Mouse (Mus musculus): Measurements from ENCODE around the gene Gm27021. TPM values are rescaled to one million over a fixed set of nuclear protein-coding genes. Genes with fewer than 3 reads are reported as not detected.

Gene Gm27021
- 1.9 and 2.0 TPM in 2 replicates for polyA plus RNA-seq (2015; fragmentation: Nextera tagmentation; extraction: Ambion mirVana)

DNA sequence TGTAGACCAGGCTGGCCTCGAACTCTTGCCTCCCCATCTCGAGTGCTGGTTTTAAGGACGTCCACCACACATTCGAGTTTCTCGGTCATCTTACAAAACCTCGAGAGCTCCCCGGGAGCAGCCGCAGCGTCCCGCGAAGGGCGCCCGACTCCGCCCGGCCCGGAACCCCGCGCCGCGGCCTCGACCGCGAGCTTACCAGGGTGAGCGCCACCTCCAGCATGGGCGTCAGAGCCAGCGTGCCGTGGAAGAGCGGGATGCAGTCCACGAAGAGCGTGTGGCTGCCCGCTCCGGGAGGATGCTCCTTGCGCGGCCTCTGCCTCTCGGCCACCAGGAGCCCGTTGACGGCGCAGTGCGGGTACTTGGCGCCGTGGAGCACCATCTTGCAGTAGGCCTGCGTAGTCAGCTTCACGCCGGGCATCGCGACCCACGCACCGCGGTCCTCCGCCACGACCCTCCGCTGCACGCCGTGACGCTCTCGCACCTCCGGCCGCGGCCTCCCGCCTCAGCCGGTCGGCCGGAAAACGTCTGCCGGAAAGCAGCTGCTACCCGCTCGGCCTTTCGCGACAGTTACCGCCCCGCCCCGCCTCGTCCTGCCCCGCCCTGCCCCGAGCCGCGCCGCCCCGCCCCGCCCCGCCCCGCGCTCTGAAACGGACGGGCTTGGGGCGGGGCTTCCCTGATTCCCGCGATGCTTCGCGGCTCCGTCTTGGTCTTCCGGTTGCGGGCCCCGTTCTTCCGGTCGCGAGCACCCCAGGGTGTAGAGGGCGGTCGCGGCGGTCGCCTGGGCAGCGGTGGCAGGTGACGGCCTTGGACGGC lies at the start of gene Gm27021, which contains the start of gene Cox4i1:
Gene Gm27021, minus strand, starts transcription at position 519 of the 813 bp plus-strand sequence.
Gene Cox4i1, plus strand, starts transcription at position 662 of the 813 bp plus-strand sequence.
- peak within 1 kb of the TSS; percentile 96 for H3K4me3 ChIP-seq (replicated peaks; ENCODE audit: low read length)
- no peaks in the 10 kb centered on the region for H3K27me3 ChIP-seq (ENCODE audit: control insufficient read depth, insufficient read depth, low read length)
- no peaks in the 10 kb centered on the region for H3K9me3 ChIP-seq (replicated peaks; ENCODE audit: control insufficient read depth, low read length)
- H3K27ac ChIP-seq (ENCODE audit: low read length): peak within 1 kb of the TSS; percentile 90
- 0 out of 2 replicates have a peak, but pooled peaks cover 4% of the 10 kb centered on the region for H3K36me3 ChIP-seq (ENCODE audit: control insufficient read depth, insufficient read depth, low read length)
- peaks cover 26% of the 10 kb centered on the region for H3K4me1 ChIP-seq (ENCODE audit: control insufficient read depth, insufficient read depth, low read length)
- WGBS: under 1% methylated on average over 105 of the region's 105 CpGs
- peak; percentile 96 for ATAC-seq (ENCODE audit: insufficient read depth, low FRiP score)
- peak within 1 kb of the TSS; percentile 97 for H3K9ac ChIP-seq (ENCODE audit: low read length)
- peak within 1 kb of the TSS; percentile 92 for H3K4me2 ChIP-seq (ENCODE audit: low read depth, low read length)

DNA sequence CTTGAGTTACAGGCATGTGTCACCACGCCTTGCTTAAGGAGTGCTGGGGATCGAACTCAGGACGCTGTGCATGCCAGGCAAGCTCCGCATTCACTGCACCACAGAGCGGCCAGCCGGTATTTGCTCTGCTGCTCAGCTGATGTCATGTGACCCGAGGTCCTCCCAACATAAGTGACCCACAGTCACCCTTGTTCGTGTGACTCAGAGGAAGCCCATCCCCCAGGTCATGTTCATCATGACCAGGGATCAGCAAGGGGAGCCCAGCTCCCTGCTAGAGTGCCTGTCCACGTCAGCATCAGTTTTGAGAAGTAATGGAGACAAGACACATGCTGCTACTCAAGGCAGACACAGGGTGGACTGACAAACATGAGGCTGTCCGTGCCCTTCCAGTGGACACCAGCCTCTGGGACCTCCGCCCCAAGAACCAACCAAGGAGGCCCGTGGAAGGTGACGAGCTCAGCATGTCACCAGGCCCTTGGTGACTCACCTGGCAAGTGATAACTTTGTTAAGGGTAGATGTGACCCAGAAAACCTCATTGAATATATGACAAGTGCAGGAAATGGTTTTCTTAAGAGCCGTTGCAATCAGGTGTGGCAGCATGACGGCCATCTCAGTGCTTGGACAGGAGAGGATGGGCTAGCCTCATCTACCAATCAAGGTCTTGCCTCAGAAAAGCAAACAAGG lies 48.3 kb upstream of the Gm27021 start:
- WGBS: 73% methylated on average over 15 of the region's 15 CpGs
- Histone ChIP-seq H3K4me3 (replicated peaks; ENCODE audit: low read length) (no peak overlapping the region), H3K4me2 (ENCODE audit: low read depth, low read length) (no peak overlapping the region)

GRCm38 (mm10) chr8:120715200-120715599 lies 47.3 kb upstream of the Gm27021 start:
- H3K4me1 ChIP-seq (ENCODE audit: control insufficient read depth, insufficient read depth, low read length): no peaks in the 10 kb centered on the region
- no peaks in the 10 kb centered on the region for H3K27me3 ChIP-seq (ENCODE audit: control insufficient read depth, insufficient read depth, low read length)
- H3K4me3 ChIP-seq (replicated peaks; ENCODE audit: low read length): no peak overlapping the region
- no peak overlapping the region for H3K4me2 ChIP-seq (ENCODE audit: low read depth, low read length)
- no peaks in the 10 kb centered on the region for H3K9me3 ChIP-seq (replicated peaks; ENCODE audit: control insufficient read depth, low read length)
- ATAC-seq (ENCODE audit: insufficient read depth, low FRiP score): 0 out of 2 replicates have a peak, but pooled peaks have one; percentile 25
- WGBS: 68% methylated on average over 6 of the region's 6 CpGs
- no peak overlapping the region for H3K9ac ChIP-seq (ENCODE audit: low read length)
- H3K27ac ChIP-seq (ENCODE audit: low read length): 0 out of 2 replicates have a peak overlapping the region, but pooled peaks have one; percentile 6
- no peaks in the 10 kb centered on the region for H3K36me3 ChIP-seq (ENCODE audit: control insufficient read depth, insufficient read depth, low read length)

More for the DNA sequence above, 48.3 kb upstream of the Gm27021 start:
- no peak overlapping the region for H3K9ac ChIP-seq (ENCODE audit: low read length)
- H3K27ac ChIP-seq (ENCODE audit: low read length): no peak overlapping the region
- H3K9me3 ChIP-seq (replicated peaks; ENCODE audit: control insufficient read depth, low read length): no peaks in the 10 kb centered on the region
- no peak for ATAC-seq (ENCODE audit: insufficient read depth, low FRiP score)
- H3K4me1 ChIP-seq (ENCODE audit: control insufficient read depth, insufficient read depth, low read length): no peaks in the 10 kb centered on the region
- no peaks in the 10 kb centered on the region for H3K27me3 ChIP-seq (ENCODE audit: control insufficient read depth, insufficient read depth, low read length)
- H3K36me3 ChIP-seq (ENCODE audit: control insufficient read depth, insufficient read depth, low read length): no peaks in the 10 kb centered on the region

DNA sequence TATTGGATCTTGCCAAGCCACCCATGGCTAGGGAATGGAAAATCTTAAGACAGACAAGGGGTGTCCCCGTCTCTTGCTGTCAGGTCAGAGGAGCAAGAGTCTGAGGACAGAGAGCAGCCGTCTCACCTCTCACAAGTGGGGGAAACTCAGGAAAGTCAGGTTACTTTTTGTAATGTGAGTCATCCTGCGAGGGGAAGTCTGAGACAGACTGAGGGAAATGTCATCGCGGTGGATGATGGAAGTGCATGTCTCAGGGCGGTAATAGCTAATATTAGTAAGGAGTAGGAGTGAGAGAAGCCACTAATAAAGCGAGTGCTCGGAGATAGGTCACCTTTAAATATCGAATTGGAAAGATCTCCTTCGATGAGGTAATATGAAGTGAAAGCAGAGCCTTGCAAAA lies 41.3 kb upstream of the Gm27021 start:
- no peak overlapping the region for H3K27ac ChIP-seq (ENCODE audit: low read length)
- H3K4me1 ChIP-seq (ENCODE audit: control insufficient read depth, insufficient read depth, low read length): 0 out of 2 replicates have a peak, but pooled peaks cover 1% of the 10 kb centered on the region
- no peaks in the 10 kb centered on the region for H3K36me3 ChIP-seq (ENCODE audit: control insufficient read depth, insufficient read depth, low read length)
- H3K4me2 ChIP-seq (ENCODE audit: low read depth, low read length): no peak overlapping the region
- no peaks in the 10 kb centered on the region for H3K9me3 ChIP-seq (replicated peaks; ENCODE audit: control insufficient read depth, low read length)
- no peak overlapping the region for H3K9ac ChIP-seq (ENCODE audit: low read length)
- H3K27me3 ChIP-seq (ENCODE audit: control insufficient read depth, insufficient read depth, low read length): no peaks in the 10 kb centered on the region
- no peak for ATAC-seq (ENCODE audit: insufficient read depth, low FRiP score)
- no peak overlapping the region for H3K4me3 ChIP-seq (replicated peaks; ENCODE audit: low read length)
- 68% methylated on average over 10 of the region's 10 CpGs for WGBS

- Histone ChIP-seq H3K9ac (ENCODE audit: low read length) (no peak overlapping the region; the same call in 1 of the 2 replicates), H3K4me3 (replicated peaks; ENCODE audit: low read length) (no peak overlapping the region), H3K4me2 (ENCODE audit: low read depth, low read length) (no peak overlapping the region), H3K27me3 (ENCODE audit: control insufficient read depth, insufficient read depth, low read length) (no peaks in the 10 kb centered on the region), H3K27ac (ENCODE audit: low read length) (peak overlapping the region; percentile 46; the same call in 1 of the 2 replicates), H3K9me3 (replicated peaks; ENCODE audit: control insufficient read depth, low read length) (no peaks in the 10 kb centered on the region), H3K4me1 (ENCODE audit: control insufficient read depth, insufficient read depth, low read length) (0 out of 2 replicates have a peak, but pooled peaks cover 3% of the 10 kb centered on the region), H3K36me3 (ENCODE audit: control insufficient read depth, insufficient read depth, low read length) (no peaks in the 10 kb centered on the region)
- WGBS: 67% methylated on average over 3 of the region's 3 CpGs
- peak; percentile 73; the same call in 1 of the 2 replicates for ATAC-seq (ENCODE audit: insufficient read depth, low FRiP score)
Observed at GRCm38 (mm10) chr8:120706193-120706592, 38.3 kb upstream of the Gm27021 start.

DNA sequence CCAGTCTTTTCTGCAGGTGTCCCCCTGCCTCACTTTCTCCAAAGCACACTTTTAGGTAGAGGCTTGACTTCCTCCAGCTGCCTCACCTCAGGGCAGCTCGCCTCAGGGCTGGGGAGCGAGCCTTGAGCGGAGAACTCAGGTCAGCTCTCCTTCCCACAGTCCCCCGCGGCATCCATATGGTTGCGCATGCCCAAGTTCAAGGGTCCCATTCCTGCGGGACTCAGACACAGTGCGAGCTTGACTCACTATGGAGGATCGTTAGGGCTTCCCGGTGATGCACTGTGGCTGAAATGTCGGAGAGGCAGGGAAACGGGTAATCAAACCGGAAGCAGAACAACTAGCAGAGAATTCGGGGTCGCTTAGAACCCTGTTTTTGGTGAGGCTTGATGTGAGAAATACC lies 37.3 kb upstream of the Gm27021 start:
- H3K9ac ChIP-seq (ENCODE audit: low read length): no peak overlapping the region
- H3K4me2 ChIP-seq (ENCODE audit: low read depth, low read length): no peak overlapping the region
- H3K4me3 ChIP-seq (replicated peaks; ENCODE audit: low read length): no peak overlapping the region
- no peak overlapping the region for H3K27ac ChIP-seq (ENCODE audit: low read length)
- no peaks in the 10 kb centered on the region for H3K27me3 ChIP-seq (ENCODE audit: control insufficient read depth, insufficient read depth, low read length)
- WGBS: 79% methylated on average over 15 of the region's 15 CpGs
- no peaks in the 10 kb centered on the region for H3K9me3 ChIP-seq (replicated peaks; ENCODE audit: control insufficient read depth, low read length)
- no peak for ATAC-seq (ENCODE audit: insufficient read depth, low FRiP score)
- H3K4me1 ChIP-seq (ENCODE audit: control insufficient read depth, insufficient read depth, low read length): 0 out of 2 replicates have a peak, but pooled peaks cover 3% of the 10 kb centered on the region
- no peaks in the 10 kb centered on the region for H3K36me3 ChIP-seq (ENCODE audit: control insufficient read depth, insufficient read depth, low read length)

DNA sequence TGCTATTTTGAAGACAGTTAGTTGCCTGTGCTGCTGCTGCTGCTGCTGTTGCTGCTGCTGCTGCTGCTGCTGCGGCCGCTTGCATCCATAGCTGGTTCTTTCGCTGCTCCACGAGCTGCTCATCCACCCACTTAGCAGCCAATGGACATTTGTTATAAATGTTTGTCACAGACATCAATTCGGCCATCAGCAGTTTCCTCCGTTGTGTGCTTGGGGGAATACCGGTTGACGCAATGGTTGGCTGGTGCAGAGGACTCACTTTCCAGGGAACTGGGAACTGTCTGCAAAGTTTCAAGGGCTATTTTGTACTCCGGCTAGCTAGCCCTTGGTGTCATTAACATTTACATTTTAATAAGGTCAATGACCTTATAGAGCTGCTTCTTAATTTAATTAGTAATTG lies 36.3 kb upstream of the Gm27021 start:
- Histone ChIP-seq H3K9me3 (replicated peaks; ENCODE audit: control insufficient read depth, low read length) (no peaks in the 10 kb centered on the region), H3K27me3 (ENCODE audit: control insufficient read depth, insufficient read depth, low read length) (no peaks in the 10 kb centered on the region), H3K9ac (ENCODE audit: low read length) (no peak overlapping the region), H3K4me2 (ENCODE audit: low read depth, low read length) (no peak overlapping the region), H3K4me3 (replicated peaks; ENCODE audit: low read length) (no peak overlapping the region), H3K4me1 (ENCODE audit: control insufficient read depth, insufficient read depth, low read length) (0 out of 2 replicates have a peak, but pooled peaks cover 3% of the 10 kb centered on the region), H3K36me3 (ENCODE audit: control insufficient read depth, insufficient read depth, low read length) (no peaks in the 10 kb centered on the region), H3K27ac (ENCODE audit: low read length) (no peak overlapping the region)
- 39% methylated on average over 9 of the region's 9 CpGs for WGBS
- ATAC-seq (ENCODE audit: insufficient read depth, low FRiP score): no peak

- Histone ChIP-seq H3K4me3 (replicated peaks; ENCODE audit: low read length) (no peak overlapping the region), H3K9me3 (replicated peaks; ENCODE audit: control insufficient read depth, low read length) (no peaks in the 10 kb centered on the region), H3K36me3 (ENCODE audit: control insufficient read depth, insufficient read depth, low read length) (no peaks in the 10 kb centered on the region), H3K27me3 (ENCODE audit: control insufficient read depth, insufficient read depth, low read length) (no peaks in the 10 kb centered on the region), H3K27ac (ENCODE audit: low read length) (no peak overlapping the region), H3K9ac (ENCODE audit: low read length) (no peak overlapping the region), H3K4me1 (ENCODE audit: control insufficient read depth, insufficient read depth, low read length) (peaks cover 9% of the 10 kb centered on the region), H3K4me2 (ENCODE audit: low read depth, low read length) (no peak overlapping the region)
- 52% methylated on average over 19 of the region's 19 CpGs for WGBS
- ATAC-seq (ENCODE audit: insufficient read depth, low FRiP score): peak; percentile 34; the same call in 1 of the 2 replicates
Observed at GRCm38 (mm10) chr8:120701758-120702465, 34.0 kb upstream of the Gm27021 start.
